Comparison of ENCODE assay signal across 27 mouse cellular contexts in genomic region chr6:100878546-100878945, GRCm38 (mm10).
"Had no signal": no experiment of that assay in that cellular context is flagged by ENCODE, and none has a peak within 500 bp of the region (broad histone marks: within the 10 kb centered on the region; RNA-seq: fewer than 3 reads in every experiment).

No protein-coding gene starts in this region.

- ATAC-seq: forebrain, embryonic 13.5 days; forebrain, embryonic 14.5 days; forebrain, embryonic 15.5 days; forebrain, embryonic 16.5 days; forebrain, postnatal 0 days had no signal

- H3K4me2 ChIP-seq: embryonic facial prominence, embryonic 12.5 days; embryonic facial prominence, embryonic 13.5 days; embryonic facial prominence, embryonic 15.5 days; forebrain, embryonic 12.5 days; forebrain, embryonic 13.5 days; forebrain, embryonic 15.5 days had no signal

- H3K4me3 ChIP-seq: embryonic facial prominence, embryonic 10.5 days; embryonic facial prominence, embryonic 12.5 days; embryonic facial prominence, embryonic 13.5 days; embryonic facial prominence, embryonic 15.5 days; erythroblast, embryonic 14.5 days; forebrain, embryonic 10.5 days; forebrain, embryonic 12.5 days; forebrain, embryonic 13.5 days; forebrain, embryonic 15.5 days; gastrocnemius, adult 2 months; heart, adult 2 months had no signal

- DNase-seq: cerebellum, adult 8-10 months; cerebellum, adult 9-10 months; cerebellum, adult 9-11 months; cerebellum, postnatal 10 days; cerebellum, postnatal 14 days; cerebellum, postnatal 25 days; cerebellum, postnatal 36 days; embryo, embryonic 11 days; forebrain, postnatal 0 days; gastrocnemius, adult 2 months; gastrocnemius, postnatal 10 days; gastrocnemius, postnatal 14 days; gastrocnemius, postnatal 25 days; gastrocnemius, postnatal 36 days; heart, adult 18-20 months; heart, adult 2 months had no signal

- H3K27ac ChIP-seq: embryonic facial prominence, embryonic 10.5 days; embryonic facial prominence, embryonic 12.5 days; embryonic facial prominence, embryonic 13.5 days; embryonic facial prominence, embryonic 15.5 days; forebrain, embryonic 10.5 days; forebrain, embryonic 12.5 days; forebrain, embryonic 13.5 days; forebrain, embryonic 15.5 days; gastrocnemius, adult 2 months; heart, adult 2 months had no signal

- H3K4me1 ChIP-seq: forebrain, embryonic 12.5 days had no signal

- H3K27me3 ChIP-seq: forebrain, embryonic 15.5 days had no signal

- H3K36me3 ChIP-seq: embryonic facial prominence, embryonic 10.5 days; embryonic facial prominence, embryonic 12.5 days; embryonic facial prominence, embryonic 13.5 days; embryonic facial prominence, embryonic 15.5 days; forebrain, embryonic 10.5 days; forebrain, embryonic 12.5 days; forebrain, embryonic 15.5 days had no signal

- H3K9me3 ChIP-seq: embryonic facial prominence, embryonic 10.5 days; embryonic facial prominence, embryonic 12.5 days; embryonic facial prominence, embryonic 13.5 days; embryonic facial prominence, embryonic 15.5 days; forebrain, embryonic 10.5 days; forebrain, embryonic 12.5 days; forebrain, embryonic 13.5 days; forebrain, embryonic 15.5 days had no signal

- H3K9ac ChIP-seq: embryonic facial prominence, embryonic 12.5 days; embryonic facial prominence, embryonic 13.5 days; embryonic facial prominence, embryonic 15.5 days; forebrain, embryonic 12.5 days; forebrain, embryonic 13.5 days; forebrain, embryonic 15.5 days; forebrain, postnatal 0 days had no signal
